Mouse (Mus musculus) liver, adult 2 months (tissue): ENCODE data around the gene Tceal5. TPM values are rescaled to one million over a fixed set of nuclear protein-coding genes. Genes with fewer than 3 reads are reported as not detected.

Experiments
- DNase-seq: peaks from one replicate; pipeline ENCODE4 v3.0.0-alpha.2; 2011; ENCODE audit warnings: low read depth, low spot score; ENCODE audit errors: extremely low read depth
- H3K27ac ChIP-seq: fragments of 200-500 bp; replicated peaks from 2 replicates; pipeline ENCODE4 v1.5.1; 2012; ENCODE audit warnings: low read depth, mild to moderate bottlenecking, control low read depth, inconsistent platforms, low read length; ENCODE audit not compliant: insufficient read depth
- H3K27me3 ChIP-seq: fragments of 200-500 bp; 2 replicates; pipeline ENCODE4 v1.6.1; 2012; ENCODE audit warnings: mild to moderate bottlenecking, moderate library complexity, low read length, inconsistent platforms; ENCODE audit not compliant: control insufficient read depth, insufficient read depth
- H3K36me3 ChIP-seq: fragments of 200-500 bp; 2 replicates; pipeline ENCODE4 v1.6.1; 2012; ENCODE audit warnings: low read length, inconsistent platforms; ENCODE audit not compliant: control insufficient read depth, insufficient read depth
- H3K4me1 ChIP-seq: fragments of 200-500 bp; 2 replicates; pipeline ENCODE4 v1.6.1; 2011; ENCODE audit warnings: low read length; ENCODE audit not compliant: control insufficient read depth, insufficient read depth
- H3K4me3 ChIP-seq: fragments of 200-500 bp; 2 replicates; pipeline ENCODE4 v1.5.1; 2011; ENCODE audit warnings: low read depth, mild to moderate bottlenecking, control low read depth, low read length, moderate library complexity; ENCODE audit not compliant: insufficient read depth
- H3K79me2 ChIP-seq: fragments of 200-500 bp; 2 replicates; pipeline ENCODE4 v1.6.1; 2012; ENCODE audit warnings: inconsistent platforms, mild to moderate bottlenecking, low read length, moderate library complexity; ENCODE audit not compliant: control insufficient read depth, insufficient read depth
- H3K9ac ChIP-seq: fragments of 200-500 bp; 2 replicates; pipeline ENCODE4 v1.6.1; 2012; ENCODE audit warnings: low read depth, mild to moderate bottlenecking, control low read depth, inconsistent platforms, low read length
- CTCF ChIP-seq: fragments of 200-500 bp; IDR thresholded peaks from 2 replicates; pipeline ENCODE4 v1.5.1; 2011; ENCODE audit warnings: low read depth, low read length, control low read depth
- POLR2A ChIP-seq: fragments of 200-500 bp; IDR thresholded peaks from 2 replicates; pipeline ENCODE4 v1.6.1; 2011; ENCODE audit warnings: low read length, control low read depth; ENCODE audit not compliant: insufficient read depth; ENCODE audit errors: extremely low read depth
- WGBS: fragments of 180-500 bp; shearing (Covaris S2); methylation state at CpG from one replicate; pipeline ENCODE4 v1.1.7; 2018; 5-methylcytosine and 5-hydroxymethylcytosine counted together
- polyA plus RNA-seq: library from polyadenylated mRNA; depleted of rRNA; stranded (reverse); fragments of >200 nt; gene quantifications from 2 replicates; pipeline ENCODE4 v1.2.3, GENCODE M21; 2012; rRNA removed
- total RNA-seq: library from RNA; depleted of rRNA; stranded (reverse); fragments of >200 nt; gene quantifications from 2 replicates; pipeline ENCODE4 v1.2.3, GENCODE M21; 2014; rRNA removed

The Tceal5 gene
- total RNA-seq, result 0.18 TPM in 1 of 2 replicates, not detected in the other
- polyA plus RNA-seq, result not detected in 2 replicates

DNA sequence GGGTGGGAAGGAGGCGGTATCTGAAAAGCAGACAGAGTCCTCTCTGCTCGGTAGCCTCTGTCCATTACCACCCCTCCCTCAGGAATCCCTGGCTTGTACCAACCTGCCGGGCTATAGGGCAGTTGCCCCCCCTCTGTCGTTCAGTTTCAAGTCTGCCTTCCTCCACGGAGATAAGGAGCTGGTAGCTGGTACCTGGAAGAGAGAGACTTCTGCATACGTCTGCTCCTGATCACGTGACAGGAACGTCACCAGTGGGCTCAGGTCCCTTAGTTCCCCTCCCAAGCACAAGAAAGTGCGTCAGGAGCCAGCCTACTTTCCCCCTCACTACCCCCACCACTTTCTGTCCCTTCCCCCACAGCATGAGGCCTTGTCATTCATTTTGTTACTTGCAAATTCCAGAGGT lies at the start of gene Tceal5:
Gene Tceal5, minus strand, starts transcription at position 213 of the 403 bp plus-strand sequence.
- H3K4me3 ChIP-seq, result no peak within 1 kb of the TSS
- no peak for DNase-seq
- H3K27ac ChIP-seq, result no peak within 1 kb of the TSS
- TF ChIP-seq POLR2A, result no peak
- TF ChIP-seq CTCF, result no peak
- no peaks in the 10 kb centered on the region for H3K27me3 ChIP-seq
- H3K9ac ChIP-seq, result no peak within 1 kb of the TSS
- peaks cover 4% of the 10 kb centered on the region; the same call in 1 of the 2 replicates for H3K4me1 ChIP-seq
- H3K36me3 ChIP-seq, result no peaks in the 10 kb centered on the region
- H3K79me2 ChIP-seq, result no peaks in the 10 kb centered on the region
- WGBS, result 6% methylated on average over 9 of the region's 9 CpGs

DNA sequence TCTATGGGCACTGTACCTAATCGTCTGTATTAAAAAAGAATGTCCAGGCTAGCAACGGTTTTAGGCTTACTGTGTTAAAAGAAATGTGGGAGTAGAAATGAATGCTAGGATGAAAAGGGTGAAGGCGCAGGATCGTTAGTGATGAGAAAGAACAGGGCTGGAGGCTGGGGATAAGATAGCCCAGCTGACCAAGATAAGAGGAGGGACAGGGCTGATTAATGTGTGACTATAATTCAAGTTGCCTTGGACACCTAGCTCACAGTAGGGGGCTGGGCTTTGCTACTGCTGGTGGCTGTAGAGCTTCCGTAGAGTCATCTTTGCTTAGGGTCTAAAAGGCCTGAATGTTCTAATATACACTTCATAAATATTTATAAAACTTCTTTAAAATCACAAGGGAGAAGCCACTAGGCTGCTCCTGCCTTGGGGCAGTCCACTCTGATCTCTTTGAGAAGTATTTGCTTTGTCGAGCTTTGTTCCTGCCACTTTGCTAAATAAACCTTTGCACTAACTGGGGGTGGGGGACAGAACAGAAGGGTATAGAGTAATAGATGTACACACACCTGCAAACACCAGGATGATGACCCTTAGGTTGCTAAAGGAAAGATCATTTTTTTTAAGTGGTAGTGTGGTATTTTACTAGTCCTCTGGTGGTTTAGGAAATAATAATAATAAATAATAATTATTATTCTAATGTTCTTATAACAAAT lies 48.5 kb upstream of the Tceal5 start:
- no peaks in the 10 kb centered on the region; the same call in 1 of the 2 replicates for H3K36me3 ChIP-seq
- H3K4me3 ChIP-seq, result no peak overlapping the region
- H3K4me1 ChIP-seq, result no peaks in the 10 kb centered on the region
- H3K79me2 ChIP-seq, result no peaks in the 10 kb centered on the region
- H3K9ac ChIP-seq, result no peak overlapping the region
- H3K27ac ChIP-seq, result no peak overlapping the region
- H3K27me3 ChIP-seq, result no peaks in the 10 kb centered on the region
- DNase-seq, result no peak
- WGBS, result 15% methylated on average over 6 of the region's 6 CpGs
- no peak for TF ChIP-seq CTCF
- no peak for TF ChIP-seq POLR2A

DNA sequence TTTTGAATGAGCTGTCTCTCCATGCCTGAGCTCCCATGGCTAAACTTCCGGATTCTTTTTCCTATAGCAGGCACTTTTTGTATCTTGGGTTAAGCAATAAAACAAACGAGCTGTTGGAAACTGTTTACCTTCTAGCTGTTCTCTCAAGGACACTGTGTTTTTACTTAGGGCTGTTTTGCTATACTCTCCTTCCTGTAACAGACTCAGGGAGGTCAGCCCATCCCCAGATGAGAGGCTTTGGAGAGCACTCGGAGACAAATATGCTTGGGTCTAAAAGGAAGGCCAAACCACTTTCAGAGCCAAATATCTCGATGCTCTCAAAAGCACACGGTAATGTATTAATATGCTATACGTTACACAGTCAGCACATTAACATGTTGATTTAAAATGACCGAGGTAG lies 46.0 kb upstream of the Tceal5 start:
- Histone ChIP-seq H3K27me3 (no peaks in the 10 kb centered on the region), H3K27ac (no peak overlapping the region), H3K9ac (no peak overlapping the region), H3K4me3 (no peak overlapping the region), H3K4me1 (no peaks in the 10 kb centered on the region), H3K79me2 (no peaks in the 10 kb centered on the region), H3K36me3 (no peaks in the 10 kb centered on the region; the same call in 1 of the 2 replicates)
- no peak for TF ChIP-seq POLR2A
- no peak for TF ChIP-seq CTCF
- 60% methylated on average over 7 of the region's 7 CpGs for WGBS
- DNase-seq, result no peak

DNA sequence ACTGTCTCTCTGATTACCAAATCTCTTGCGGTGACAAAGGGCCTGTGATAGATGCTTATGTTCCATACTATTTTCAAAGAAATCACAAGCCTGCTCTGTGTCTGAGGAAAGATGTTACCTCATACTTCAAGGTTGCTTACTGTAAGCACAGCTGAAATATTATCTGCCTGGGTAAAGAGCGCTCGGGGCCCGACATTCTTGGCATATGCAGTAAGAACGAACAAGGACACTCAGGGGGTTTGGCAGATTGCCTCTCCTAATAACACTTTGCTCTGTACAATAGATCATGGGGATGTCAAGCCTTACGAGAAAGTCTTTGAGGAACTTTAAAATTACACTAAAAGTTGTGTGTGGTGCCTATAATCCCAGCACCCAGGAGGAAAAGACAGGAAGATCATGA lies 45.1 kb upstream of the Tceal5 start:
- Histone ChIP-seq H3K9ac (no peak overlapping the region), H3K4me3 (no peak overlapping the region), H3K4me1 (no peaks in the 10 kb centered on the region), H3K79me2 (no peaks in the 10 kb centered on the region), H3K27ac (no peak overlapping the region), H3K27me3 (no peaks in the 10 kb centered on the region), H3K36me3 (no peaks in the 10 kb centered on the region; the same call in 1 of the 2 replicates)
- WGBS, result 57% methylated on average over 6 of the region's 6 CpGs
- TF ChIP-seq POLR2A, result no peak
- no peak for TF ChIP-seq CTCF
- no peak for DNase-seq

DNA sequence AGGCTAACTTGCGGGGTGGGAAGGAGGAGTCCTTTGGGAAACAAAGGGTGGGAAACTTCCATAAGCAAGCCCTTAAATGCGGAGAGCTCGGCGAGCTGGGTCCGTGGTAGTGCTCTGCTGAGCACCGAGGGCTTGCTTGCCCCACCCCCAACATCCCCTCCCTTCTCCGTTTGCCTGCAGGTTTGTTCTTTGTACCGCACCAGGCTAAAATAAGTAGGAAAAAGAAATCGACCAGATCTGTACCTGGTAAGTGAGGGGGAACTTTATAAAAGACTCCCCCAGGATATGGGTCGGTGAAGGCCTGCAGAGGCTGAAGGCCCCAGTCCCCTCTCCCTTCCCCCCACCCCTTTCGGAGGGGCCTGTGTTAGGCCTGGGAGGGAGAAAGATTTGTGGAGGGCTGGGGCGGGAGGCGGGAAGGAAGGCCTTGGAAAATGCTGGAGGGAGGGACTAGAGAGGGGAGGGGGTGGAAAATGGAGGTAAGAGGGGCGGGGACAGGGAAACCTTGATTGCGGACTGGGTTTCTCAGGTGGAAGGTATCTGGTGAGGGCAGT lies 41.9 kb upstream of the Tceal5 start:
- H3K27ac ChIP-seq, result no peak overlapping the region
- no peaks in the 10 kb centered on the region for H3K27me3 ChIP-seq
- DNase-seq, result no peak

More for the DNA sequence above, 41.9 kb upstream of the Tceal5 start:
- no peaks in the 10 kb centered on the region for H3K4me1 ChIP-seq
- 1% methylated on average over 11 of the region's 15 CpGs for WGBS
- TF ChIP-seq POLR2A (no peak), CTCF (no peak)
- H3K9ac ChIP-seq, result peak overlapping the region; percentile 56; the same call in 1 of the 2 replicates
- H3K4me3 ChIP-seq, result peak overlapping the region; percentile 50
- no peaks in the 10 kb centered on the region; the same call in 1 of the 2 replicates for H3K36me3 ChIP-seq
- H3K79me2 ChIP-seq, result no peaks in the 10 kb centered on the region
